Mouse (Mus musculus) neural tube, embryonic 15.5 days (tissue): ENCODE data around the gene Stard13. TPM values are rescaled to one million over a fixed set of nuclear protein-coding genes. Genes with fewer than 3 reads are reported as not detected.

ENCODE experiments used
- ATAC-seq: fragments of 200-750 bp; cut with Nextera tagmentation; 2 replicates; pipeline ENCODE4 v1.8.0; 2017; ENCODE audit warnings: mild to moderate bottlenecking, moderate TSS enrichment, moderate library complexity; ENCODE audit not compliant: low FRiP score
- H3K27ac ChIP-seq: fragments of 300-500 bp; sonication (generic); replicated peaks from 2 replicates; pipeline ENCODE4 v1.5.1; 2015; ENCODE audit warnings: mild to moderate bottlenecking, inconsistent platforms
- H3K27me3 ChIP-seq: fragments of 300-500 bp; sonication (generic); replicated peaks from 2 replicates; pipeline ENCODE4 v1.6.1; 2015; ENCODE audit warnings: inconsistent platforms
- H3K36me3 ChIP-seq: fragments of 300-500 bp; sonication (generic); 2 replicates; pipeline ENCODE4 v1.6.1; 2015; ENCODE audit warnings: inconsistent platforms
- H3K4me1 ChIP-seq: fragments of 300-500 bp; sonication (generic); 2 replicates; pipeline ENCODE4 v1.6.1; 2015; ENCODE audit warnings: inconsistent platforms
- H3K4me2 ChIP-seq: fragments of 300-500 bp; sonication (generic); 2 replicates; pipeline ENCODE4 v1.6.1; 2015; ENCODE audit warnings: inconsistent platforms, mild to moderate bottlenecking, moderate library complexity
- H3K4me3 ChIP-seq: fragments of 300-500 bp; sonication (generic); replicated peaks from 2 replicates; pipeline ENCODE4 v1.5.1; 2015; ENCODE audit warnings: mild to moderate bottlenecking, inconsistent platforms
- H3K9ac ChIP-seq: fragments of 300-500 bp; sonication (generic); replicated peaks from 2 replicates; pipeline ENCODE4 v1.6.1; 2015; ENCODE audit warnings: mild to moderate bottlenecking, inconsistent platforms
- H3K9me3 ChIP-seq: fragments of 300-500 bp; sonication (generic); replicated peaks from 2 replicates; pipeline ENCODE4 v1.6.1; 2016; ENCODE audit warnings: inconsistent platforms
- WGBS: fragments of 180-500 bp; shearing (Covaris S2); methylation state at CpG from one replicate; pipeline ENCODE4 v1.1.7; 2015; ENCODE audit warnings: mixed read lengths; 5-methylcytosine and 5-hydroxymethylcytosine counted together
- polyA plus RNA-seq: library from polyadenylated mRNA; unstranded; fragments of >200 nt; fragmentation: Nextera tagmentation; extraction: Ambion mirVana; gene quantifications from 2 replicates; pipeline ENCODE4 v1.2.1, GENCODE M21; 2015

Gene Stard13
- polyA plus RNA-seq, 1 experiment from 2014 or later = 5.9 TPM

DNA sequence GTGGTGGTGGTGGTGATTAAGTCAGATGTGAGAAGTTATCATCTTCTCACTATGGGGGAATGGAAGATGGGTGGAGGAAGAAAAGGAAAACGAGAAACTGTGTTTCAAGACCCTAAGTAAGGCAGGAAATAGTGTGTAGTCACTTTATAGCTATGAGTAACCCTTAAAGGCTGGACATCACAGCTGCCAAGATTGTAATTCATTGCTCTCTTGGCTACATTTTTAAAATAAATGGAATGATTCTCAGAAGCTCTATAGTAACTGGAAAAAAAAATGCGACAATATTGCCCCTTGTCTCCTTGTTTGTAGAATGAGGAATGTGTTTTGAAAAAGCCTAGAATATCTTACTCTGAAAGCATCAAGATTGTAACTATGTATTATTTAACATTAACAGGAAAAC lies 41.4 kb downstream of the Stard13 start:
- H3K9ac ChIP-seq = no peak overlapping the region
- no peak for ATAC-seq
- 79% methylated on average over 2 of the region's 2 CpGs for WGBS

DNA sequence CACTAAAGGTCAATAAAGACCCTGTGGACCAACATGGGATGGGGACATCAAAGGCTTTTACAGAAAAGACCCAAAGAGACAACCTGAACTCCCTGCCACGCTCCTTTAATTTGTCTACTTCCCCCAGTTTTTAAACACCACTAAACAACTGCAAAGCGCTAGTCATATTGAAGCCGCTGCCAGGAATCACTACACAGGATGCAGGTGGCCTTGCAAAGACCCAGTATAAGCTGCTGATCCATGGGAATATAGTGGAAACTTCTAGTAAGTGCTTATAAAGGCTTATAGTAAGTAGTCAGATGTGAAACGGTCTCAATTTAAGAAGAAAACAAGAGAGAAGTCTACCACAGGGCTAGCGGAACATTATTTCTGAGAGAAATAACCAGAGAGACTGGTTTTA lies 42.9 kb downstream of the Stard13 start:
- WGBS = 81% methylated on average over 5 of the region's 5 CpGs
- Histone ChIP-seq H3K27ac (no peak overlapping the region), H3K36me3 (no peaks in the 10 kb centered on the region), H3K4me3 (no peak overlapping the region), H3K9ac (no peak overlapping the region), H3K4me1 (peaks cover 13% of the 10 kb centered on the region), H3K4me2 (peak overlapping the region; percentile 95; the same call in 1 of the 2 replicates), H3K9me3 (no peaks in the 10 kb centered on the region), H3K27me3 (peaks cover 5% of the 10 kb centered on the region; the same call in 1 of the 2 replicates)
- no peak for ATAC-seq

More for the DNA sequence above, 41.4 kb downstream of the Stard13 start:
- H3K36me3 ChIP-seq = no peaks in the 10 kb centered on the region
- H3K4me3 ChIP-seq = no peak overlapping the region
- H3K9me3 ChIP-seq = no peaks in the 10 kb centered on the region
- peaks cover 17% of the 10 kb centered on the region for H3K4me1 ChIP-seq
- H3K27me3 ChIP-seq = peaks cover 5% of the 10 kb centered on the region; the same call in 1 of the 2 replicates
- no peak overlapping the region for H3K27ac ChIP-seq
- no peak overlapping the region for H3K4me2 ChIP-seq

DNA sequence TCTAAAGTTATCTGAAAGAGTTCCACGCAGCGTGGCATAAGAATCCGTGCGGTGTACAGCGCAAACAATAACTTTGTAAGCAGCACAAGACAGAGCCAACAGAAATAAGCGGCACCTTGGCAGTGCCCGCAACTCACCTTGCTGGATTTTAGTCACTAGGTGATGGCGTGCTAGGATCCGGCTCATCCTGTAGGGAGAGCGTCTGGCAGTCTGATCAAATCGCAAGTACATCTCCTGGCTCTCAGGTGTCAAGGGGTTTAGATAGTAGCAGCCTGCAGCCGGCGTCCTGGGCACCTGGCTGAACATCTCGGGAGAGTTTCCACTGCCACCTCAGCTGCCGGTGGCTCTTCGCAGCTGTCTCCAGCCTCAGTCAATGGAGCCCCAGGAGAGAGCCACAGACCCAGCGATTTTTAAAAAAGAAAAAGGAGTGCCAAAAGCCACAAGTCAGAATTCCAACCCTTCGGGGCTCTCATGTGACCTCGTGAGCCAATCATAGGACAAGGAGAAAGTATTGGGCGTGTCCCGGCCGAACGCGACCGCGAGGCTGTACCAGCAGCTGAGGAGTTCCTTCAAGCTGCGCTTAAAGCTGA lies 43.8 kb downstream of the Stard13 start:
- Histone ChIP-seq H3K9me3 (no peaks in the 10 kb centered on the region), H3K4me3 (peak overlapping the region; percentile 59), H3K4me2 (peak overlapping the region; percentile 95), H3K27ac (peak overlapping the region; percentile 29; the same call in 1 of the 2 replicates), H3K4me1 (peaks cover 13% of the 10 kb centered on the region), H3K36me3 (no peaks in the 10 kb centered on the region), H3K9ac (peak overlapping the region; percentile 51), H3K27me3 (peaks cover 5% of the 10 kb centered on the region; the same call in 1 of the 2 replicates)
- ATAC-seq = peak; percentile 92
- WGBS = 2% methylated on average over 27 of the region's 27 CpGs

DNA sequence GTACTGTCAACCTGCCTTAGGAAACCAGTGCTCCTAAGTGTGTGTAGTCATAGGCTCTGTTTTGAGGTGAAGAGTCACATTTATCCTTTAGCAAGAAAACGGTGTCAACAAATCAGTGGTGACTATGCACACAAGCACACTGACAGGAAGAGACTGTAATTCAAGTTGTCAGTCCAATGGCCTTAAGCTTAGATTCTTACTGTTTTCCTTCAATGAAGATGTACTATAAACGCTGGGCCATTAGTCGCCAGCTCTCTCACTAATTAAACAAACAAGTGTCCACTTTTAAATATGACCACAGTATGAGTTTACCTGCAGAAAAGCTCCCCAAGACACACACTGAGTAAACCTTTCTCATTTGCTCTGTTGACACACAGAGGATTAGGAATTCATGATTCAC lies 44.3 kb downstream of the Stard13 start:
- Histone ChIP-seq H3K9me3 (no peaks in the 10 kb centered on the region), H3K27me3 (peaks cover 5% of the 10 kb centered on the region; the same call in 1 of the 2 replicates), H3K9ac (peak overlapping the region; percentile 51), H3K36me3 (no peaks in the 10 kb centered on the region), H3K27ac (no peak overlapping the region), H3K4me3 (peak overlapping the region; percentile 59), H3K4me1 (peaks cover 13% of the 10 kb centered on the region), H3K4me2 (peak overlapping the region; percentile 95)
- 29% methylated on average over 3 of the region's 3 CpGs for WGBS
- no peak for ATAC-seq

DNA sequence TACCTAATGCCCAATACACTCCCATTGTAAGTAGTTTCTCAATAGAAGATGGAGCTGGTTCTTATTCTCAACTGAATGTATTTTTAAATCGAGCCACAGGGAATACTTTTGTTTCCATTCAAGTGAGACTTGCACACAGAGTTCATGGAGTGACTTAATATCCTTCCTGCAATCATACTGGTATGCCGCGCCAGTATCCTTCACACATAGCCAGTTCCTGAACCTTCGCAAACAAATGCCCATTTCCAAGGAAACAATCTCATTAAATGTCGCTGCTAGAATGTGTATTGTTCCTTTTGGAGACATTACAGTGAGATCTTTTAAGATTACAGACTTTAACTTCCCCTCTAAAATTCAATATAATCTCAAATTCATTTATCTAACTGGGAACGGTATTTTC lies 45.0 kb downstream of the Stard13 start:
- Histone ChIP-seq H3K9ac (no peak overlapping the region), H3K4me1 (peaks cover 13% of the 10 kb centered on the region), H3K4me2 (peak overlapping the region; percentile 95), H3K27ac (no peak overlapping the region), H3K9me3 (no peaks in the 10 kb centered on the region), H3K36me3 (no peaks in the 10 kb centered on the region), H3K4me3 (no peak overlapping the region), H3K27me3 (peaks cover 5% of the 10 kb centered on the region; the same call in 1 of the 2 replicates)
- no peak for ATAC-seq
- 62% methylated on average over 6 of the region's 6 CpGs for WGBS

DNA sequence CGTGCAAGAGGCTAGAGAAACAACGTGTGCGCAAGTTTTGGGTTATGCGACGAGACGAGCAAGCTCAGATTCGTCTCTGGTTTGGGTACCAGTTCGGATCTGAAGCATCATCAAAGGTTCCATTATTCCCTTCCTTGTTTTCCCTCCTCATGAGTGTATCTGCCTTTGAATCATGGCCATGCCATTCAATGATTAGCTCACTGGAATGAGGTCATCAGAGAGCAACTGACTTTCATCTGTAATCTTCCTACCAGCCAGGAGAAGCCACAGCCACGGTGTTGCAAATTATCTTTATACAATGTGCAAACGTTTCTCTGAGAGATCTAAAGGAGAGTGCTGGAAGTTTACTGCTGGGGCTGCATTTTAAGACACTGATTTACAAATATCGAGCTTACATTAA lies 46.3 kb downstream of the Stard13 start:
- no peak overlapping the region for H3K9ac ChIP-seq
- peaks cover 5% of the 10 kb centered on the region; the same call in 1 of the 2 replicates for H3K27me3 ChIP-seq
- no peak overlapping the region for H3K27ac ChIP-seq
- H3K4me2 ChIP-seq = 0 out of 2 replicates have a peak overlapping the region, but pooled peaks have one; percentile 1
- H3K9me3 ChIP-seq = no peaks in the 10 kb centered on the region
- H3K4me3 ChIP-seq = no peak overlapping the region
- H3K4me1 ChIP-seq = peaks cover 13% of the 10 kb centered on the region
- 82% methylated on average over 11 of the region's 11 CpGs for WGBS
- H3K36me3 ChIP-seq = no peaks in the 10 kb centered on the region
- no peak for ATAC-seq

DNA sequence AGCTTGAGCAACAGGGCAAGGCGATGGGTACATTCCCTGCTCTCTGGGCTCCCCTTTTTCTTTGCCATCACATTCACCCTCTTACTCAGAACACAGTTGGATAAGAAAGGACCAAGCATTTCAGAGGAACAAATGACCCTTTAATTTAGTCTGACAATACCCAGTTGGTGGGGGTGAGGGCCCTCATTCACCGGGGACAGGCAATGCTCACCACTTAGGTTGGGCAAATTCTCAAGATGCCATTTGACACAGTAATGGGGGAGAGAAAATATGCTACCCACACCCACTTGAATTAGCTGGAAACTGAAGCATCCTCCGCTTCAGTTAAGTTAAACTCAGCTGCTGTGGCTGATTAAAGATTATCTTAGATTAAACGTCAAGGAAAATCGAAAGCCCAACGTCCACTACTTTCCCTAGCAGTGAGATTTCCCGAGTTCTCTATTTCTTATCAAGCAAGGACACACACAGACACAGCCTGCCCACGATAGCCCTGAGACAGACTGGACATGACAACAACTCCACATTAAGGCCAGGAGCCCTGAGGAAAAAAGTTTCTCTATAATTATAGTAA lies 48.3 kb downstream of the Stard13 start:
- no peak overlapping the region for H3K9ac ChIP-seq

DNA sequence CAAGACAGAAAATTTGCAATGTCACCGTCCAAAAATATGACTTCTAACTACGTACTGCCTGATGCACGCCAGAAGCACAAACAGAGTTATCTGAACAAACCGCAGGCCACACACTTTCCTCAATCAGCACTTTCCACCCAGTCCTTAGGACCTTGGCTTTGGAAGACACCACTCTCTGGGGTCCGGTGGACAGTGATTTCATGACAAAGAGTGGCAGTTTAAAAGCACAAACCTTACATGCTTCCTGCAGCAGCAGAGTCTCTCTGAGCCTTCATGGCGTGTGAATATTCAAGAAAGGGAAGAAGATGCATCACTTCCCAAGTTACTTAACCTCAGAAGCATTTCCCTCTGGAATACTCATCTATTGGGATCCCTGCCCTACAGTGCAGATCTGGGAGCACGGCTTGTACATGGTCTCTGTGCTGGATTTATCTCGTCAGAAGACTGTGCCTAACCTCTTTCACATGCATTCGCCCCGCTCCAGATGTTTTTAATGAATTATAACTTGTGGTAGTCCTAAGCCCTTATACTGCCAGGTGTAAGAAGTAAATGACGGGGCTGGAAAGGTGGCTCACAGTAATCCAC lies 49.9 kb downstream of the Stard13 start:
- no peaks in the 10 kb centered on the region for H3K36me3 ChIP-seq
- WGBS = 92% methylated on average over 11 of the region's 11 CpGs
- H3K27ac ChIP-seq = no peak overlapping the region
- H3K9ac ChIP-seq = no peak overlapping the region
- no peaks in the 10 kb centered on the region for H3K9me3 ChIP-seq
- H3K27me3 ChIP-seq = no peaks in the 10 kb centered on the region
- H3K4me1 ChIP-seq = no peaks in the 10 kb centered on the region
- no peak overlapping the region for H3K4me3 ChIP-seq
- H3K4me2 ChIP-seq = no peak overlapping the region
- no peak for ATAC-seq

More for the DNA sequence above, 48.3 kb downstream of the Stard13 start:
- no peak overlapping the region for H3K4me2 ChIP-seq
- no peaks in the 10 kb centered on the region for H3K36me3 ChIP-seq
- H3K27me3 ChIP-seq = no peaks in the 10 kb centered on the region
- no peak for ATAC-seq
- no peak overlapping the region for H3K4me3 ChIP-seq
- peaks cover 9% of the 10 kb centered on the region for H3K4me1 ChIP-seq
- no peaks in the 10 kb centered on the region for H3K9me3 ChIP-seq
- no peak overlapping the region for H3K27ac ChIP-seq
- WGBS = 80% methylated on average over 8 of the region's 8 CpGs

DNA sequence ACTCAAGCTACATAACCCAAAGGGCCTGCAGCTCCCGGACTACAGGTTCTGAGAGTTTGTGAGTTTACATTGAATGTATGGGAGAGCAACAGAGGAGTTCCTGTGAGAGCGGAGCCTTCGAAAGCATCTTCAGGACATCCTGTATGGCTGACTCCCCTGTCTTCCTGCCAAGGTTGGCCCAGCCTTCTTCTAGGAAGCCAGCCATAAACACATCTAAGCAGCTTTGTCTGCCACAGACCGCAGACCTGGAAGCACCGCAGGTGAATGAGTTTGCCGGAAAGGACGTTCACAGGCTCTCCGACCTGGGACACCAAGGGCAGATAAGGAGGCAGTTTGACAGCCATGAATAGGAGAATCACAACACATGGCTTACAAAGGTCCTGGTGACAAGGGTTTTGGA lies 52.3 kb downstream of the Stard13 start:
- Histone ChIP-seq H3K4me1 (no peaks in the 10 kb centered on the region), H3K4me3 (no peak overlapping the region), H3K4me2 (no peak overlapping the region), H3K27me3 (no peaks in the 10 kb centered on the region), H3K9ac (no peak overlapping the region), H3K27ac (no peak overlapping the region), H3K9me3 (no peaks in the 10 kb centered on the region), H3K36me3 (no peaks in the 10 kb centered on the region)
- ATAC-seq = no peak
- 92% methylated on average over 8 of the region's 8 CpGs for WGBS

DNA sequence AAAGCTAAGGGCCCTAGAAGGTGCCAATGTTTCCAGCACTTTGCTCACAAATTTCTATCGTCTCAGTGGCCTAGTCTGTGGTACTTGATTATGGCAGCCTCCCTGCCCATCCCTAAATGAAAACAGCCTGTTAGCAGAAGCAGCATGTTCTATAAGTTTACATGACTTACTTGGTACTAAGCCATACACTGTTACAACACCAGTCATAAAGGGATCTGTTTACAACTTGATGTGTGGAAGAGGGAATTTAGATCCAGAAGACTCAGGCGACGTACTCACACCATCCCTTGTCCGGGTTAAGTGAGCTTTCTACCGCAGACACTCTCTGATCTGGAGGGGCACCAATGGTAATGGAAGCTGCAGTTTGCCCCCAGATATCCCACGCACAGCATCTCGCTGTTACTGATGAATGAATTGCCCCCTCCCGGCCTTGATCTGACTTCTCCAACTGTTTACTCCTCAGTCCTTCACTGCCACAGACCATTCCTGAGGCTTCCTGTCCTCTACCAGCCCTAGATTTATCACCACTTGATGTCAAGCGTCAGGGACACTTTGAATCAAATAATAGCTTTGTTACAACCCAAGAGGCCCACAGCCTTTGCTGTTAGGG lies 53.4 kb downstream of the Stard13 start:
- H3K9ac ChIP-seq = no peak overlapping the region
- 63% methylated on average over 9 of the region's 9 CpGs for WGBS
- ATAC-seq = no peak

DNA sequence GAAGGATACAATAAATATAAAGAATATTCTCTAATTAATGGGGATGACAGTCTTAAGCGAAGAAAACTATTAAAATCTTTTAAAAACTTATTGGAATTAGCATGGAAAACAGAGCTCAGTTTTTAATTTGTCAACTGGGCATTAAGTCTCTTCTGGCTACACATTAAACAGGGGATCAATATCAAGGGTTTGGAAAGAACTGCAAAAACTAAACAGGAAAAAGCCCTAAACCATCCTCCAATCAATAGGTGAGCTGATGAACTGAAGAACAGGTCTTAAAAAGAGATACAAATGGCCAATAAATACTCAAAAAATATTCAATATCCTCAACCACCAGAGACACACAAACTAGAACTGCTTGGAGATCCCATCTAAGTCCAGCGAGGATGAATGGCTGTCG lies 56.5 kb downstream of the Stard13 start:
- ATAC-seq = no peak
- Histone ChIP-seq H3K4me3 (no peak overlapping the region), H3K4me2 (no peak overlapping the region), H3K27ac (no peak overlapping the region), H3K27me3 (no peaks in the 10 kb centered on the region), H3K4me1 (0 out of 2 replicates have a peak, but pooled peaks cover 6% of the 10 kb centered on the region), H3K36me3 (no peaks in the 10 kb centered on the region), H3K9ac (no peak overlapping the region), H3K9me3 (no peaks in the 10 kb centered on the region)
- 88% methylated on average over 3 of the region's 3 CpGs for WGBS

More for the DNA sequence above, 53.4 kb downstream of the Stard13 start:
- no peaks in the 10 kb centered on the region for H3K9me3 ChIP-seq
- H3K27ac ChIP-seq = no peak overlapping the region
- H3K27me3 ChIP-seq = no peaks in the 10 kb centered on the region
- H3K4me2 ChIP-seq = no peak overlapping the region
- no peaks in the 10 kb centered on the region for H3K36me3 ChIP-seq
- H3K4me3 ChIP-seq = no peak overlapping the region
- no peaks in the 10 kb centered on the region for H3K4me1 ChIP-seq
